Mouse (Mus musculus) CD4-positive, CD25-positive, alpha-beta regulatory T cell, adult 4 months (primary cell): ENCODE measurements around the gene Ccdc157. TPM values are rescaled to one million over a fixed set of nuclear protein-coding genes. Genes with fewer than 3 reads are reported as not detected.
A peak's percentile ranks its signal among the peaks of the same experiment; 100 is the strongest.
"Not testable (repeated sequence)": the region's sequence is repeated elsewhere in the genome, so short reads cannot be mapped to it uniquely, and the experiment has no call there.

Experiments used
- ATAC-seq: one replicate; pipeline ENCODE4 v1.8.0; 2017
- polyA plus RNA-seq, 2 experiments: library from polyadenylated mRNA; unstranded; fragments of 100-300 nt; shearing (Covaris generic); gene quantifications; one replicate each; pipeline ENCODE4 v1.2.1; 2017

The Ccdc157 gene
- polyA plus RNA-seq, 2 experiments from 2014 or later: 2.7 to 3.0 TPM

GRCm38 (mm10) chr11:4182061-4182460 is 22.0 kb upstream of the Ccdc157 start:
- ATAC-seq: no peak

- ATAC-seq: no peak
These were observed 17.6 kb upstream of the Ccdc157 start for GRCm38 (mm10) chr11:4177716-4178115.

GRCm38 (mm10) chr11:4174586-4174985 is 14.5 kb upstream of the Ccdc157 start:
- no peak for ATAC-seq

- ATAC-seq: no peak
These were observed 6.5 kb upstream of the Ccdc157 start for GRCm38 (mm10) chr11:4166467-4167090.

GRCm38 (mm10) chr11:4164701-4165100 is 4.6 kb upstream of the Ccdc157 start:
- no peak for ATAC-seq

GRCm38 (mm10) chr11:4160758-4161480 is 826 bp upstream of the Ccdc157 start:
- no peak for ATAC-seq

GRCm38 (mm10) chr11:4158676-4159075 is 1.4 kb downstream of the Ccdc157 start:
- ATAC-seq: no peak

- no peak for ATAC-seq
These were observed 4.5 kb downstream of the Ccdc157 start for GRCm38 (mm10) chr11:4155641-4156040.

GRCm38 (mm10) chr11:4153694-4154093 is 6.4 kb downstream of the Ccdc157 start:
- no peak for ATAC-seq

GRCm38 (mm10) chr11:4149886-4150285 is 10.2 kb downstream of the Ccdc157 start:
- no peak for ATAC-seq

- ATAC-seq: no peak
These were observed 11.4 kb downstream of the Ccdc157 start for GRCm38 (mm10) chr11:4148536-4149156.

- no peak for ATAC-seq
These were observed 12.0 kb downstream of the Ccdc157 start for GRCm38 (mm10) chr11:4148120-4148519.

- no peak for ATAC-seq
These were observed 13.0 kb downstream of the Ccdc157 start for GRCm38 (mm10) chr11:4147098-4147497.

GRCm38 (mm10) chr11:4146381-4146780 is 13.7 kb downstream of the Ccdc157 start:
- no peak for ATAC-seq

- ATAC-seq: no peak
These were observed 16.6 kb downstream of the Ccdc157 start for GRCm38 (mm10) chr11:4143281-4144062.

- no peak for ATAC-seq
These were observed 17.7 kb downstream of the Ccdc157 start for GRCm38 (mm10) chr11:4142352-4142751.

GRCm38 (mm10) chr11:4141505-4141904 is 18.6 kb downstream of the Ccdc157 start:
- ATAC-seq: no peak

- ATAC-seq: no peak
These were observed 21.1 kb downstream of the Ccdc157 start for GRCm38 (mm10) chr11:4138964-4139363.

GRCm38 (mm10) chr11:4134986-4135935 is 24.8 kb downstream of the Ccdc157 start, which contains the start of gene Rnf215:
Gene Rnf215, plus strand, starts transcription at chr11:4135202.
- ATAC-seq: peak; percentile 78

- no peak for ATAC-seq
These were observed 25.7 kb downstream of the Ccdc157 start for GRCm38 (mm10) chr11:4134400-4134799.

- no peak for ATAC-seq
These were observed 26.6 kb downstream of the Ccdc157 start for GRCm38 (mm10) chr11:4133450-4133849.

- ATAC-seq: not testable (repeated sequence)
These were observed 31.6 kb downstream of the Ccdc157 start for GRCm38 (mm10) chr11:4128461-4128860.
